21 mouse cellular contexts compared by ENCODE assay signal in genomic region chr8:45916496-45916895, GRCm38 (mm10). TPM values are rescaled to one million over a fixed set of nuclear protein-coding genes. Genes with fewer than 3 reads are reported as not detected.
DNase-seq lines count a peak whose midpoint lies in the region; ATAC-seq and TF ChIP-seq lines count a peak whose summit lies in the region.
"Had no signal": no experiment of that assay in that cellular context is flagged by ENCODE, and none has a peak within 500 bp of the region (broad histone marks: within the 10 kb centered on the region; RNA-seq: fewer than 3 reads in every experiment).

No protein-coding gene starts in this region.

- H3K79me2 ChIP-seq in myocyte (ENCODE audit: control insufficient read depth, insufficient read depth) = peaks cover 3% of the 10 kb centered on the region

- peak overlapping the region; percentile 67 for H3K27ac ChIP-seq in heart, embryonic 13.5 days (replicated peaks)
- 0 out of 2 replicates have a peak overlapping the region, but pooled peaks have one; percentile 17 for H3K27ac ChIP-seq in embryonic facial prominence, embryonic 12.5 days
- H3K27ac ChIP-seq: embryonic facial prominence, embryonic 13.5 days; forebrain, embryonic 12.5 days; liver, embryonic 15.5 days; neural tube, embryonic 12.5 days had no signal

- ATAC-seq in heart, embryonic 13.5 days (ENCODE audit: extremely low read depth, insufficient number of reproducible peaks, low FRiP score, low TSS enrichment) = no peak
- no peak for ATAC-seq in embryonic facial prominence, embryonic 12.5 days (ENCODE audit: insufficient number of reproducible peaks, insufficient read depth, low FRiP score, low TSS enrichment)
- ATAC-seq: hindbrain, embryonic 16.5 days had no signal

- H3K4me3 ChIP-seq in heart, embryonic 13.5 days = no peak overlapping the region
- H3K4me3 ChIP-seq in embryonic facial prominence, embryonic 12.5 days = no peak overlapping the region
- H3K4me3 ChIP-seq in myocyte = no peak overlapping the region
- H3K4me3 ChIP-seq: embryonic facial prominence, embryonic 13.5 days; forebrain, embryonic 12.5 days; liver, embryonic 15.5 days; neural tube, embryonic 12.5 days had no signal

- H3K36me3 ChIP-seq in heart, embryonic 13.5 days = peaks cover 82% of the 10 kb centered on the region
- no peaks in the 10 kb centered on the region for H3K36me3 ChIP-seq in embryonic facial prominence, embryonic 12.5 days
- H3K36me3 ChIP-seq in myocyte (ENCODE audit: control insufficient read depth, insufficient read depth) = peaks cover 11% of the 10 kb centered on the region
- H3K36me3 ChIP-seq: embryonic facial prominence, embryonic 13.5 days; forebrain, embryonic 12.5 days; liver, embryonic 15.5 days; neural tube, embryonic 12.5 days had no signal

- TF ChIP-seq POLR2A in myocyte (IDR thresholded peaks at IDR 0.05; ENCODE audit: insufficient read length, low read depth) = no peak

- no peak overlapping the region for H3K9ac ChIP-seq in heart, embryonic 13.5 days
- H3K9ac ChIP-seq in embryonic facial prominence, embryonic 12.5 days = no peak overlapping the region
- H3K9ac ChIP-seq: embryonic facial prominence, embryonic 13.5 days; forebrain, embryonic 12.5 days; liver, embryonic 15.5 days; neural tube, embryonic 12.5 days had no signal

- intact Hi-C loops in heart, postnatal 10 days (cut with DNase I) = no loop called here
- intact Hi-C loops in left cerebral cortex, postnatal 14 days (cut with DNase I) = no loop called here

- 57% methylated on average over 3 of the region's 3 CpGs for whole genome bisulfite sequencing in heart, embryonic 13.5 days
- 90% methylated on average over 3 of the region's 3 CpGs for WGBS in embryonic facial prominence, embryonic 12.5 days

- H3K4me2 ChIP-seq in heart, embryonic 13.5 days = peak overlapping the region; percentile 18; the same call in 1 of the 2 replicates
- H3K4me2 ChIP-seq in embryonic facial prominence, embryonic 12.5 days (replicated peaks) = no peak overlapping the region
- peak overlapping the region; percentile 58 for H3K4me2 ChIP-seq in myocyte (ENCODE audit: low read depth)
- H3K4me2 ChIP-seq: forebrain, embryonic 12.5 days; liver, embryonic 15.5 days; neural tube, embryonic 12.5 days had no signal

- no peaks in the 10 kb centered on the region; the same call in 1 of the 2 replicates for H3K4me1 ChIP-seq in heart, embryonic 13.5 days
- 0 out of 2 replicates have a peak, but pooled peaks cover 6% of the 10 kb centered on the region for H3K4me1 ChIP-seq in embryonic facial prominence, embryonic 12.5 days
- H3K4me1 ChIP-seq: forebrain, embryonic 12.5 days; liver, embryonic 15.5 days; neural tube, embryonic 12.5 days had no signal

- no peak overlapping the region for H3ac ChIP-seq in myocyte (ENCODE audit: control insufficient read depth, insufficient read length)

- no peaks in the 10 kb centered on the region for H3K9me3 ChIP-seq in heart, embryonic 13.5 days
- H3K9me3 ChIP-seq in embryonic facial prominence, embryonic 12.5 days = no peaks in the 10 kb centered on the region
- H3K9me3 ChIP-seq: embryonic facial prominence, embryonic 13.5 days; forebrain, embryonic 12.5 days; liver, embryonic 15.5 days; neural tube, embryonic 12.5 days had no signal

- no peaks in the 10 kb centered on the region for H3K27me3 ChIP-seq in heart, embryonic 13.5 days (replicated peaks)
- no peaks in the 10 kb centered on the region for H3K27me3 ChIP-seq in embryonic facial prominence, embryonic 12.5 days
- H3K27me3 ChIP-seq in myocyte (ENCODE audit: control insufficient read depth, insufficient read depth, insufficient read length) = no peaks in the 10 kb centered on the region
- H3K27me3 ChIP-seq: embryonic facial prominence, embryonic 13.5 days; forebrain, embryonic 12.5 days; liver, embryonic 15.5 days; neural tube, embryonic 12.5 days had no signal

- DNase-seq in heart, postnatal 10 days = no peak
- peak; percentile 25 to 60 for DNase-seq in lung, adult 18-20 months
- DNase-seq in lung, postnatal 10 days = no peak
- no peak for DNase-seq in left cerebral cortex, postnatal 14 days (ENCODE audit: low spot score in 2 of 2)
- DNase-seq: adrenal gland, adult 8-10 months; cerebellum, adult 11-12 months; cerebellum, postnatal 36 days; kidney, adult 8-10 months; left cerebral cortex, postnatal 4 days; thymus, adult 2 months had no signal

TF ChIP-seq in myocyte, 11 proteins besides CTCF, POLR2A, EP300 and RAD21:
- TF ChIP-seq SRF (IDR thresholded peaks at IDR 0.05; ENCODE audit: control insufficient read depth, insufficient read length, low read depth) = no peak
- TF ChIP-seq POLR2AphosphoS2 (IDR thresholded peaks at IDR 0.05; ENCODE audit: insufficient read length, low read depth) = no peak
- no peak for TF ChIP-seq MYOG (IDR thresholded peaks at IDR 0.05; ENCODE audit: control insufficient read depth in 1 of 3, insufficient read depth in 1 of 3, insufficient read length in 2 of 3, low read depth in 2 of 3)
- no peak for TF ChIP-seq MAX (IDR thresholded peaks at IDR 0.05; ENCODE audit: low read depth)
- no peak for TF ChIP-seq E2F4 (IDR thresholded peaks at IDR 0.05; ENCODE audit: insufficient read depth)
- TF ChIP-seq MYOD1 (IDR thresholded peaks at IDR 0.05; ENCODE audit: control insufficient read depth in 1 of 3, insufficient read length in 2 of 3, low read depth in 2 of 3) = no peak
- no peak for TF ChIP-seq CEBPB (IDR thresholded peaks at IDR 0.05; ENCODE audit: insufficient read depth, poor library complexity, severe bottlenecking)
- no peak for TF ChIP-seq TCF12 (IDR thresholded peaks at IDR 0.05; ENCODE audit: insufficient read depth, poor library complexity, severe bottlenecking)
- TF ChIP-seq TCF3 (IDR thresholded peaks at IDR 0.05; ENCODE audit: insufficient read length, low read depth) = no peak
- TF ChIP-seq REST (IDR thresholded peaks at IDR 0.05; ENCODE audit: insufficient read depth, insufficient read length) = no peak
- TF ChIP-seq USF1 (IDR thresholded peaks at IDR 0.05; ENCODE audit: low read depth) = no peak

RNA-seq across cellular contexts. Expression of gene Ccdc110, which starts 17.9 kb away (rescaled TPM):
- not detected in 2 replicates for polyA plus RNA-seq in heart, embryonic 13.5 days (2015; fragmentation: Nextera tagmentation; extraction: Ambion mirVana)
- not detected for total RNA-seq in heart, postnatal 10 days (2021)
- 0.14 and 0.19 TPM in 2 replicates for polyA plus RNA-seq in embryonic facial prominence, embryonic 12.5 days (2016; fragmentation: Nextera tagmentation; extraction: Ambion mirVana)
- not detected for polyA plus RNA-seq in myocyte (2012; fragmentation: generic; extraction: Trizol)
- total RNA-seq in left cerebral cortex, postnatal 14 days (2021) = 1 to 10 TPM; 1.4 to 1.9 TPM
- total RNA-seq: adrenal gland, adult 8-10 months; megakaryocyte, adult 5-6 weeks; MEL had no signal
- polyA plus RNA-seq: C2C12; embryonic facial prominence, embryonic 13.5 days; liver, embryonic 15.5 days; thymus, adult 2 months had no signal

RNA-seq across cellular contexts. Expression of gene Pdlim3, which starts 31.2 kb away (rescaled TPM):
- 190 and 227 TPM in 2 replicates for polyA plus RNA-seq in heart, embryonic 13.5 days (2015; fragmentation: Nextera tagmentation; extraction: Ambion mirVana)
- total RNA-seq in heart, postnatal 10 days (2021) = 10 to 100 TPM; 48.2 to 70.9 TPM
- 18.0 and 21.6 TPM in 2 replicates for polyA plus RNA-seq in embryonic facial prominence, embryonic 12.5 days (2016; fragmentation: Nextera tagmentation; extraction: Ambion mirVana)
- 77.7 TPM for polyA plus RNA-seq in myocyte (2012; fragmentation: generic; extraction: Trizol)
- 1 to 10 TPM; 1.6 to 1.7 TPM for total RNA-seq in left cerebral cortex, postnatal 14 days (2021)
- total RNA-seq: megakaryocyte, adult 5-6 weeks; MEL had no signal

RNA-seq across cellular contexts. Expression of gene 1700029J07Rik, which starts 58.6 kb away (rescaled TPM):
- 2.0 and 2.2 TPM in 2 replicates for polyA plus RNA-seq in heart, embryonic 13.5 days (2015; fragmentation: Nextera tagmentation; extraction: Ambion mirVana)
- total RNA-seq in heart, postnatal 10 days (2021) = under 1 TPM; 0.53 to 0.97 TPM
- 4.5 and 5.4 TPM in 2 replicates for polyA plus RNA-seq in embryonic facial prominence, embryonic 12.5 days (2016; fragmentation: Nextera tagmentation; extraction: Ambion mirVana)
- 0.26 TPM for polyA plus RNA-seq in myocyte (2012; fragmentation: generic; extraction: Trizol)
- 1 to 10 TPM; 2.2 to 3.2 TPM for total RNA-seq in left cerebral cortex, postnatal 14 days (2021)

RNA-seq across cellular contexts. Expression of gene Ufsp2, which starts 58.8 kb away (rescaled TPM):
- polyA plus RNA-seq in heart, embryonic 13.5 days (2015; fragmentation: Nextera tagmentation; extraction: Ambion mirVana) = 57.7 and 60.4 TPM in 2 replicates
- total RNA-seq in heart, postnatal 10 days (2021) = 10 to 100 TPM; 29.9 to 40.9 TPM
- polyA plus RNA-seq in embryonic facial prominence, embryonic 12.5 days (2016; fragmentation: Nextera tagmentation; extraction: Ambion mirVana) = 75.2 and 76.5 TPM in 2 replicates
- 17.9 TPM for polyA plus RNA-seq in myocyte (2012; fragmentation: generic; extraction: Trizol)
- 10 to 100 TPM; 53.8 to 59.1 TPM for total RNA-seq in left cerebral cortex, postnatal 14 days (2021)

Comparison
In these comparisons a context has a peak if more than half of its experiments do, and no peak if none do; other contexts are left out.
1. DNase-seq: peak in lung, adult 18-20 months (2 of 2); none in heart, postnatal 10 days (0 of 2), lung, postnatal 10 days (single experiment) and left cerebral cortex, postnatal 14 days (0 of 2).